Mouse (Mus musculus) megakaryocyte-erythroid progenitor cell, adult 5-6 weeks (primary cell): ENCODE results near the gene Id1. TPM values are rescaled to one million over a fixed set of nuclear protein-coding genes. Genes with fewer than 3 reads are reported as not detected.
A peak's percentile ranks its signal among the peaks of the same experiment; 100 is the strongest.

Source experiments
- ATAC-seq: replicated peaks from 2 replicates; pipeline ENCODE4 v1.8.0; 2016; ENCODE audit warnings: mild to moderate bottlenecking, inconsistent platforms; ENCODE audit not compliant: severe bottlenecking, poor library complexity, low FRiP score, low TSS enrichment
- total RNA-seq, 2 experiments: library from RNA; stranded (forward) in 1 of 2; stranded (reverse) in 1 of 2; fragments of 200-1000, 215-1000 nt in 1 of 2; fragments of >200 nt in 1 of 2; fragmentation: Nextera tagmentation in 1 of 2; gene quantifications; 2 replicates each; pipeline ENCODE4 v1.2.3; 2014 to 2017

Id1 gene
- total RNA-seq, 2 experiments from 2014 or later: not detected

DNA sequence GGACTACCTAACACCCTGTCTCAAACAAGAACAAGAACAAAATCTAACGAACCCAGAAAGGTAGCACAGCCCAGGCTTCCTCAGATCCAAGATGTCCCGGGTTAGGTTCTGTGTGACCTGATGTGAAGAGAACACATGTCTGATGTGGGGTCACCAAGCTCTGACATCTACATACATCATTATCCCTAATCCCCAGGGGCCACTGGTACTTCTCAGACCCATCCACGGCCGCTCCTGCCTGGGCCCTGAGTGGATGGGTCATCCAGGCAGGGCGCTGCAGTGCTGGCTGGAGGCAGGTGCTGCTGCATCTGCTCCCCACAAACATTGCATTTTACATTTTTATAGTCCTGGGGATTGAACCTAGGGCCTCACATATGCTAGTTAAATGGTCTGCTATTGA is 4.4 kb downstream of the Id1 start:
- no peak for ATAC-seq

DNA sequence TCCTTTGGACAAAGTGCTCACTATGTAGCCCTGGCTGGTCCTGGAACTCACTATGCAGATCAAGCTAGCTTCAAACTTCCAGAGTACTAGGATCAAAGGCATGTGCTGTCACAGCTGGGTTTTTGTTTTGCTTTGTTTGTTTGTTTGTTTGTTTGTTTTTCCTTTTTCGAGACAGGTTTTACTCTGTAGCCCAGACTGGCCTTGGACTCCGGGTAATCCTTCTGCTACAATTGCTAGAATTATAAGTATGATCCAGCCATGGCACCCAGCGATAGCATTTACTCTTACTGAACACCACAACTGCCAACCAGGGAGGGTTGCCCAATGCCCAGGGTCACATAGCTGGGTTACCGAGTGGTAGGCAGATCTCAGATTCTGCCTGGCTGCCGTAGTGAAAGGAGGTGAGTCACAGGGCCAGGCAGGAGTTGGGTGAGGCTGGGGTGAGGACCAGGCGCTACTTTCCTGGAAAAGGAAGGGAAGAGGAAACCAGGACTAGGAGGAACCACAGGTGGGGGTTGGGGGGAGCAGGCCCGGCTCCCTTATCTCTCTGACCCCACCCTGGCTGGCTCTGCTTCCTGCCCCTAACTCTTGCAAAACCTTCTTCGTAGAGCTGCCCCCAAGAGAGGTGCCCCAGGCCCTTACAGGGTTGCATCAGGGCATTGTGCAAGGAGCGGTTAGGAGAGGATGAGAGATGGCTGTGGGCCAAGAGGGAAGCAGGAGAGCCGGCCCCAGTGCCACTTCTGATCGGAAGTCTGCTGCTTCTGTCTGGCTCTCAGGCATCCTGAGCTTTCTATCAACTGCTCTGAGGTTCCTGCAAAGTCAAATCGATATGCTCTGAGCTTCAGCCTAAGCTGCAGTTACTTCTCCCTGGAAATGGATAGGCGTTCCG is 5.3 kb downstream of the Id1 start:
- ATAC-seq: peak; percentile 36

DNA sequence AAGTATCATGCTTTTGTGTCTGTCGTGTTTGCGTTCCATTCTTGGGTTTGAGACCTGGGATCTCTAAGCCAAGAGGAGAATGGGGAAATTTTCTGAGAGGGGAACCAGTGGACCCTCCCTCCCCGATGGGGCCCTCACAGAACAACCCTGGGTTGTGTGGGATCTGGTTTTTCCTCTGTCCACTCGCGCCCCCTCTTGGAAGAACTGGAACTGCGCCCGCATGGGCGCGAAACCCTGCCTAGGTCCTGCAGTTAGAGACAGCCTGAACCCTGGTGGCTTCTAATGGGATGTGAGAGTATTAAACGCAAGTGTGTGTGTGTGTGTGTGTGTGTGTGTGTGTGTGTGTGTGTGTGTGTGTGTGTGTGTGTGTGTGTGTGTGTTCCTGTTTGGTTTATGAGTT is 6.4 kb downstream of the Id1 start:
- peak; percentile 60 for ATAC-seq

- ATAC-seq: 0 out of 2 replicates have a peak, but pooled peaks have one; percentile 2
Measured at GRCm38 (mm10) chr2:152753944-152754711, 18.1 kb downstream of the Id1 start, which contains the start of gene Cox4i2. Gene Cox4i2, plus strand, starts transcription at chr2:152754173.

- no peak for ATAC-seq
Measured at GRCm38 (mm10) chr2:152756474-152757393, 20.7 kb downstream of the Id1 start.

DNA sequence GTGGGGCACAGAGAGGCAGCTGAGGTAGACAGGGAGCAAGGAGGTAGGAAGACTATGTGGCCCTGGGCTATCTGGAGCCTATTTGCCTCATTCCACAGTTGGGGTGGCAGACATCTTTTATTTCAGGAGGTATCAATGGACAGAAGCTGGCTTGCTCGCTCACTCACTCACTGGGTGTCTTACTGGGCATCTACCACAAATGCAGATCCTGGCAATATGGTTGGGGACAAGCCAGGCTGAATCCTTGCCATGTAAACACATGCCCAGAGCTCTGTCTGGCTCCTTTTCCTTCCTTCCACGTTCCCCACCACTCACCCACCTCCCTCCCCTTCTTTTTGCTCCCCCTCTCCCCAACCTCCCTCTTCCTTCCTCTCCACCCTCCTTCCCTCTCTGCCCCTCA is 21.4 kb downstream of the Id1 start:
- no peak for ATAC-seq

DNA sequence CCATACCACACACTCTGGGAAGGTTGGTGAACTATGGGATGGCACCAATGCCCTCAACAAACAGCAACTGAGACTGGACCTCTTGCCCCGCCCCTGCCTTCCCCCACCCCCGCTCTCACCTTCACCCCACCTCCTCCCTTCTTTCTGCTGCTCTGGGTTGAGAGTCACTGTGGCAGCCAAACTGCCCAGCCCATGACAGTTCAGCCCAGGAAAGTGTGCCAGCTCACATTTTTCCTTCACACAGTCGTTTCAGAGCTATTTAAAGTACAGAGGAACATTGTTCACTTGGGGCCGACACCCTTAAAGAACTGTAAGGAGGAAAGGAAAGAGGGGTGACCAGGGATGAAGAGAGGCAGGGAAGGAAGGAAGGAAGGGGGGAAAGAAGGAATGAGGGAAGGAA is 22.3 kb downstream of the Id1 start:
- no peak for ATAC-seq

GRCm38 (mm10) chr2:152763310-152763709 is 27.3 kb downstream of the Id1 start:
- no peak for ATAC-seq

GRCm38 (mm10) chr2:152764172-152765044 is 28.4 kb downstream of the Id1 start:
- ATAC-seq: no peak

- no peak for ATAC-seq
Measured at GRCm38 (mm10) chr2:152765045-152765674, 29.1 kb downstream of the Id1 start.

- ATAC-seq: peak; percentile 66
Measured at GRCm38 (mm10) chr2:152766387-152767123, 30.5 kb downstream of the Id1 start.

DNA sequence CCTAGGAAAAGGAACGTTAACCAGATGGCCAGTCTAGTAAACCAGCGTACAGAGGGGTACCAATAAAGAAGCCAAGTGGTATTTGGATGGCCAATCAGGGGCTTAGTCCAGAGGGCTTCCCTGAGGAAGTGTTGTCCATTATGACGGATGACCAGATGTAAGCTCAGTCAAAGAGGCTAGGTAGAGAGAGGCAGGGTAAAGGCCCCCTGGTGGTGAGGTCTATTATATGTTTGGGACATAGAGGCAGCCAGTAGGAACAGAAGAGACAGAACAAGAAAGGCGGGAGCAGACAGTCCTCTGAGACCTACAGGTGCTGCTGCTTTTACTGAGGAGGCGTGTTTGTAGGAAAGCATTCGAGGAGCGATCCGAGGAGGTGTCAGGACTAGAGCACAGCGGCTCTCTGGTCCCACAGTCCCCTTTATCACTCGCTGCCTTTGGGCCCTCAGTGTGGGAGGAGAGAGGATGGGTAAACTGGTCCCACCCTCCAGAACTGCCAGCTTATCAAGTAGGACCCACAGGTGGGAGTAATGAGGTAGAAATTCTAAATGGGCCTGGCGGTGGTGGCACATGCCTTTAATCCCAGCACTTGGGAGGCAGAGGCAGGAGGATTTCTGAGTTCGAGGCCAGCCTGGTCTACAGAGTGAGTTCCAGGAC is 31.7 kb downstream of the Id1 start:
- ATAC-seq: peak; percentile 71

GRCm38 (mm10) chr2:152769677-152770076 is 33.6 kb downstream of the Id1 start:
- ATAC-seq: peak; percentile 71

GRCm38 (mm10) chr2:152771571-152771970 is 35.5 kb downstream of the Id1 start:
- no peak for ATAC-seq

DNA sequence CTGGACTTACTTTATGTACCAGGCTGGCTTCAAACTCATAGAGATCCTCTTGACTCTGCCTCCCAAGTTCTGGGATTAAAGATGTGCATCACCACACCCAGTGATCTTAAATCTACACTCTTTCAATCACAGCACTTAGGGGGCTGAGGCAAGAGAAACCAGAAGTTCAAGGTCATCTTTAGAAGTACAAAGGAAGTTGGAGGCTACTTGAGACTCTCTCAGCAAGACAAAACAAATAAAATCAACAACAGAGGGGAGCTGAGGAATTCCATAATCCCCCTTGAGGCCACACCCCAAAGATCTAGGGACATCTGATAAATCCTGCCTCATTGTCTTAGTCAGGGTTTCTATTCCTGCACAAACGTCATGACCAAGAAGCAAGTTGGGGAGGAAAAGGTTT is 36.2 kb downstream of the Id1 start:
- ATAC-seq: no peak

DNA sequence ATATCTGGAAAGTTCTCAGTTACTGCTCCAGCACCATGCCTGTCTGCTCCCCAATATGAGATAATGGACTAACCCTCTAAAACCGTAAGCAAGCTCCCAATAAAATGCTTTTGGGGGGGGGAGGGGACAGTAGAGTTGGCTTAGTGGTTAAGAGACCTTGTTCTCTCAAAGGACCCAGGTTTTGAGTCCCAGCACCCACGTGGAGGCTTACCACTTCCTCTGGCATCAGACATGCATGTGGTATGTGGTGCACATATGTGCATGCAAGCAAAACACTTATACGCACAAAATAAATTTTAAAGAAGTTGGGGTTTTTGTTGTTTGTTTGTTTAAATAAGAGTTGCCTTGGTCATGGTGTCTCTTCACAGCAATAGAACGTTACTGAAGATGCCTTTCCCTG is 39.3 kb downstream of the Id1 start:
- ATAC-seq: no peak

- ATAC-seq: no peak
Measured at GRCm38 (mm10) chr2:152776019-152776418, 40.0 kb downstream of the Id1 start.
